Mouse (Mus musculus) liver, embryonic 15.5 days (tissue): ENCODE measurements around the gene Marcks. TPM values are rescaled to one million over a fixed set of nuclear protein-coding genes. Genes with fewer than 3 reads are reported as not detected.
"Not testable (repeated sequence)": the region's sequence is repeated elsewhere in the genome, so short reads cannot be mapped to it uniquely, and the experiment has no call there.

Experiments used
- ATAC-seq: fragments of 200-750 bp; cut with Nextera tagmentation; 2 replicates; pipeline ENCODE4 v1.8.0; 2017; ENCODE audit warnings: moderate number of reproducible peaks, mild to moderate bottlenecking, moderate library complexity; ENCODE audit not compliant: insufficient read depth
- H3K27ac ChIP-seq: fragments of 300-500 bp; sonication (generic); replicated peaks from 2 replicates; pipeline ENCODE4 v1.5.1; 2015; ENCODE audit warnings: mild to moderate bottlenecking, inconsistent platforms
- H3K27me3 ChIP-seq: fragments of 300-500 bp; sonication (generic); 2 replicates; pipeline ENCODE4 v1.6.1; 2015; ENCODE audit warnings: mild to moderate bottlenecking, inconsistent platforms
- H3K36me3 ChIP-seq: fragments of 300-500 bp; sonication (generic); replicated peaks from 2 replicates; pipeline ENCODE4 v1.6.1; 2015; ENCODE audit warnings: moderate library complexity, mild to moderate bottlenecking, inconsistent platforms
- H3K4me1 ChIP-seq: fragments of 300-500 bp; sonication (generic); replicated peaks from 2 replicates; pipeline ENCODE4 v1.6.1; 2015; ENCODE audit warnings: inconsistent platforms
- H3K4me2 ChIP-seq: fragments of 300-500 bp; sonication (generic); 2 replicates; pipeline ENCODE4 v1.6.1; 2015; ENCODE audit warnings: moderate library complexity, mild to moderate bottlenecking, inconsistent platforms
- H3K4me3 ChIP-seq: fragments of 300-500 bp; sonication (generic); replicated peaks from 2 replicates; pipeline ENCODE4 v1.5.1; 2015; ENCODE audit warnings: mild to moderate bottlenecking, inconsistent platforms
- H3K9ac ChIP-seq: fragments of 300-500 bp; sonication (generic); 2 replicates; pipeline ENCODE4 v1.6.1; 2015; ENCODE audit warnings: moderate library complexity, mild to moderate bottlenecking, inconsistent platforms
- H3K9me3 ChIP-seq: fragments of 300-500 bp; sonication (generic); replicated peaks from 2 replicates; pipeline ENCODE4 v1.6.1; 2016; ENCODE audit warnings: inconsistent platforms
- WGBS: fragments of 180-500 bp; shearing (Covaris S2); methylation state at CpG from one replicate; pipeline ENCODE4 v1.1.7; 2015; ENCODE audit warnings: mixed read lengths; ENCODE audit not compliant: insufficient replicate concordance; 5-methylcytosine and 5-hydroxymethylcytosine counted together
- polyA plus RNA-seq: library from polyadenylated mRNA; unstranded; fragments of >200 nt; fragmentation: Nextera tagmentation; extraction: Ambion mirVana; gene quantifications from 2 replicates; pipeline ENCODE4 v1.2.1, GENCODE M21; 2015

The Marcks gene
- polyA plus RNA-seq, 1 experiment from 2014 or later: 16.3 TPM

GRCm38 (mm10) chr10:37096529-37096928 lies 42.2 kb downstream of the Marcks start:
- Histone ChIP-seq H3K27me3 (no peaks in the 10 kb centered on the region), H3K4me2 (no peak overlapping the region), H3K9me3 (no peaks in the 10 kb centered on the region), H3K9ac (no peak overlapping the region), H3K36me3 (no peaks in the 10 kb centered on the region), H3K4me1 (no peaks in the 10 kb centered on the region), H3K27ac (no peak overlapping the region), H3K4me3 (no peak overlapping the region)
- ATAC-seq: no peak
- 57% methylated on average over 3 of the region's 3 CpGs for WGBS

- H3K9ac ChIP-seq: no peak overlapping the region
- no peaks in the 10 kb centered on the region for H3K9me3 ChIP-seq
- no peak for ATAC-seq
- H3K4me2 ChIP-seq: no peak overlapping the region
- no peaks in the 10 kb centered on the region for H3K36me3 ChIP-seq
- no peak overlapping the region for H3K27ac ChIP-seq
- no peaks in the 10 kb centered on the region for H3K27me3 ChIP-seq
- H3K4me3 ChIP-seq: no peak overlapping the region
- no peaks in the 10 kb centered on the region for H3K4me1 ChIP-seq
- 44% methylated on average over 6 of the region's 6 CpGs for WGBS
Measured at GRCm38 (mm10) chr10:37095803-37096202, 42.9 kb downstream of the Marcks start.

- H3K9ac ChIP-seq: no peak overlapping the region
- H3K4me1 ChIP-seq: no peaks in the 10 kb centered on the region
- H3K4me2 ChIP-seq: no peak overlapping the region
- H3K36me3 ChIP-seq: no peaks in the 10 kb centered on the region
- no peak overlapping the region for H3K4me3 ChIP-seq
- ATAC-seq: no peak
- H3K27ac ChIP-seq: no peak overlapping the region
- no peaks in the 10 kb centered on the region for H3K9me3 ChIP-seq
- H3K27me3 ChIP-seq: no peaks in the 10 kb centered on the region
Measured at GRCm38 (mm10) chr10:37093306-37093705, 45.4 kb downstream of the Marcks start.

GRCm38 (mm10) chr10:37090411-37090810 lies 48.3 kb downstream of the Marcks start:
- H3K27me3 ChIP-seq: no peaks in the 10 kb centered on the region
- no peak for ATAC-seq
- H3K9ac ChIP-seq: no peak overlapping the region
- H3K27ac ChIP-seq: no peak overlapping the region
- no peak overlapping the region for H3K4me3 ChIP-seq
- H3K4me2 ChIP-seq: no peak overlapping the region
- no peaks in the 10 kb centered on the region for H3K4me1 ChIP-seq
- 51% methylated on average over 3 of the region's 3 CpGs for WGBS
- no peaks in the 10 kb centered on the region for H3K36me3 ChIP-seq
- no peaks in the 10 kb centered on the region for H3K9me3 ChIP-seq

GRCm38 (mm10) chr10:37084071-37084470 lies 54.6 kb downstream of the Marcks start:
- not testable (repeated sequence) for H3K4me1 ChIP-seq, H3K9ac ChIP-seq, H3K27me3 ChIP-seq, H3K36me3 ChIP-seq, H3K4me3 ChIP-seq, ATAC-seq, H3K4me2 ChIP-seq, H3K9me3 ChIP-seq, H3K27ac ChIP-seq
- 38% methylated on average over 2 of the region's 2 CpGs for WGBS

Other genes starting within 250 kb of the Marcks start
- gene Hdac2, start 164.4 kb downstream of the Marcks start, polyA plus RNA-seq: 44.8 and 47.3 TPM in 2 replicates